Mouse (Mus musculus): ENCODE data around the gene Olfr655.

Gene Olfr655

DNA sequence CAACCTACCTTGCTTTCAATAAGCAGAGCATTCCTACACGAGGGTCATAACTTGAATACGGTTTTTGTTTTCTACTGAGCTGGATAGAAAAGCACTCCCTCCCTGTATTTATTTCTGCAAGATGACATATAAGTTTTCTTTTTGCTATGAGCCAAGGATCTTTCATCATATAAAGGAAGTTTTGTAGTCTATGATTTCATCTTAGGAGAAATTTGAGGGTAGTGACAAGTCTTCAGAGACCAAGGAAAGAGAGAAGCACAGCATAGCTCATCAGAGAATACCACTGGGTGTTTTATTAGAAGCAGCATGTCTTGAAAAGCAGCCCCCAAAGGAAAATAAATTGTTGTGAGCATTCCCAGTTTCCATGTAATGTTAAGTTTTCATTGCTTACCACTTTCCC, at the start of gene Olfr655:
TSS of gene Olfr655 (minus strand) at position 101 of the 400 bp plus-strand sequence.
- no peak for DNase-seq (ENCODE audit: low spot score)

DNA sequence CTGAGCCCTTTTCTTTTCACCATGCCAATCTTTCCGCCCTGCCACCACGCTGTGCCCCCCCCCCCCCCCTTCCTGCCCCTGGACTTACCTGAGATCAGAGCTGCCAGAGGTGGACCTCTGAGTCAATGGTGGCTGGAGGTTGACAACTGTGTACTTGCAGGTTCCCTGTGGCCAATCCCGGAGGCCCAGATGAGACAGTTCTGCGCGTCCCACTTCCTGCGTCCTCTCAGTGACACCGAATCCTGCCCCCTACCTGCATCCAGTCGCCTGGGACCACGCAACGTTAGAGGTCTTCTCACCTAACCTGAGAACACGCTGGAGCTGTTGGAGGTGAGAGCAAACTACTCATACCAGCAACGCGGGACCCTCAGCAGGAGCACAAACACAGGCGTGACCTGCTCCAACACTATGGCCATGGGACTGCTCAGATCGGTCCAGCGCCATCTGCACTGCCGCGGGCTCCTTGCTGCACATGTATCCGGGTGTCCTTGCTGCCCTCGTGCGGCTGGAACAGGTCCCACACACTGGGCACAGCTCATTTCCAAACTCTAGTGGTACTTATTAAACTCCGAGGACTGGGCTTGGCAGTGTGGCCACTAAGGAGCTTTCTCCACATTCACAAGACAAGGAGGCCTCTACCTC, 45.4 kb upstream of the Olfr655 start, which contains the start of gene Olfr658:
TSS of gene Olfr658 (minus strand) at position 465 of the 642 bp plus-strand sequence.
- no peak for DNase-seq (ENCODE audit: low spot score)

DNA sequence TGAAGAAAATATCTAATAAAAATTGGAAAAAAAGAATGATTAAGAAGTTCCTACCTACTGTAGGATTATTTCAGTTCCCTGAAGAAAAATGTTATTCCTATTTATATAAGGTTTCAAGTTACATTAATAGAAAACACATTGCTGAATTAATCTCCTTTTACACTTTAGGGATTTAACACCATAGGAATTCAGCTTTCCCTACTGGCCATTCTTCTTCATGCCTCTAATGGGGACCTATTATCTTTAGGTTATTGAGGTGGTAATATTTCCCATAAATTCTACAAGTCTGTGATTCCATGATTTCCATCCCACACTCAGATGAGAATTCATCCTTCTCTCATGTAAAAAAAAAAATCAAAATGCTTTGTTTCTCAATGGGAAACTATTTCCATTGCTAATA, 22.9 kb upstream of the Olfr655 start, which contains the start of gene Olfr657:
TSS of gene Olfr657 (plus strand) at position 301 of the 400 bp plus-strand sequence.
- DNase-seq (ENCODE audit: low spot score), result no peak

DNA sequence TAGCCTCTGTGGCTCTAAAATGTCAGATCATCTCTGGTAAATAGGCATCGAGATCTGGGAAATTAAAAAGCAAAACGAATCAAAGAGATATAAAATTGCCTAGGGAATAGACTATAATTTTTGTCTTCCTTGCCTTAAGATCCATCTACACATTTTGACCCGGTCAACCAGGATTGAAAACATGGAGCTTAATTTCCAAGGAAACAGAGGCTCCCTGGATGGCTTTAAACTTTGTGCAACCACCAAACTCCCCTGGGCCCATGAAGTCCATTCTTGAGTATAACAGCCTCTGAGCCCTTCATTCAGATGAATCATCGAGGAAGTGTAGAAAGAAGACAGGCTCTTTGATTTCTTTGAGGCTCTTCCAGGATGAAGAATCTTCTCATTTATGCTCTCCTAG, 12.1 kb upstream of the Olfr655 start, which contains the start of gene Olfr656:
TSS of gene Olfr656 (plus strand) at position 301 of the 400 bp plus-strand sequence.
- peak; percentile 2 for DNase-seq (ENCODE audit: low spot score)

DNA sequence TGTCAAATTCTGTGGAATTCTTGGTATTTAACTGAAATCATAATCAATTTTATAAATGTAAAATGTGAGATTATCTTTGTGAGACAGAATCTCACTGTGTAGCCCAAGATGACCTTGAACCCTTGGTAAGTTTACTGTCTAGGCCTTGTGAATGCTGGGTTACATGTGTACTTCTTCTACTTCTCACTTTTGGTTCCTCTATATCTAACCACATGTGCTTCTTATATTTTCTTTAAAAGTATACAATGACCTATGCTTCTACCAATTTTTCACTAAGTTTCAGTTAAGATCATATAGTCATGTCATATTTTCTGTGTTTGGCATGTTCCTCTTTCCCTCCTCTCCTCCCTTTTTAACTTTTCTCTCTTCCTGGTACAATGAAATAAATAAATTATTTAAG, 3.1 kb upstream of the Olfr655 start:
- no peak for DNase-seq (ENCODE audit: low spot score)

DNA sequence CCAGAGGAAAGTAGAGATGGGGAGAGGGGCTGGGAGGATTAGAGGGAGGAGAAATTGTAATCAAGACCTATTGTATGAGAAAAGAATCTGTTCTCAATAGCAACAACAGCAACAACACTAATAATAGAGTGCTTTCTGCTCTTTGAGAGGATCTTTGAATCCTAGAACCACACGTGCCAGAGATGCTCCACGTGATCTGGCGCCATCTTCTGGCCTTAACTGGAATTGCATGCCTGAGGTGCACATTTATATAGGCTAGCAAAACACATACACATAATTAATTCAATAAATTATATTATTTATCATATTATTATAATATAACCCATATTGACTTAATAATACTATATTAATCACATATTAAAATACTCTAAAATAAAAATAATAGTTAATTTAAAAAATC, 1.6 kb upstream of the Olfr655 start:
- DNase-seq (ENCODE audit: low spot score), result no peak

DNA sequence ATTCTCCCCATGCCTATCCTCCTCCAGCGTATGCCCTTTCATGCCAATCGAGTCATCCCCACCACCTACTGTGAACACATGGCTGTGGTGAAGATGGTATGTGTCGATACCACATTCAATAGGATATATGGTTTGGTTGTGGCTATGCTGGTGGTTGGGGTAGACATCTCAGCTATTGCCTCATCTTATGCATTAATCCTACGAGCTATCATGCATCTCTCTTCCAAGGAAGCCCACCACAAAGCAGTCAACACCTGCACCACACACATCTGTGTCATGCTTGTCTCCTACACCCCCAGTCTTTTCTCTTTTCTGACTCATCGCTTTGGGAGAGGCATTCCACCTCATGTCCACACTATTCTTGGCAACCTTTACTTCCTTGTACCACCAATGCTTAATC, 13.3 kb downstream of the Olfr655 start:
- no peak for DNase-seq (ENCODE audit: low spot score)

DNA sequence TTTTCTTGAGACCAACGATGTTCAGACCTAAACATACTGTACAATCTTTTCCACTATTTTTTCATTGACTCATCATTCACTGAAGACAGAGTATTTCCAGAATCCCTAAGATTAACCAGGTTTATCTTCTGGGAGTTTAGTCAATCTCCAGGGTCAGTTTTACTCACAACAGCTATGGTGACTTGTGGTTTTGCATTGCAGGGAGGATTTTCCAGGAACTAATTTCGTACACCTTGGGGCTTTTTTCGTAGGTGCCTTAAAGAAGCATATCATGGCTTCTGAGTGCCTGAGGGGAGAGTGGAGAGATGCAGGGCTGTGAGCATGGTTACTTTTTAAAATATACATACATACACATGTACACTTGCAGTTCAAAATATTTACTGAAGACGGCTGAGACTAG, 14.9 kb downstream of the Olfr655 start, which contains the start of gene Olfr654:
TSS of gene Olfr654 (plus strand) at position 301 of the 400 bp plus-strand sequence.
- no peak for DNase-seq (ENCODE audit: low spot score)

DNA sequence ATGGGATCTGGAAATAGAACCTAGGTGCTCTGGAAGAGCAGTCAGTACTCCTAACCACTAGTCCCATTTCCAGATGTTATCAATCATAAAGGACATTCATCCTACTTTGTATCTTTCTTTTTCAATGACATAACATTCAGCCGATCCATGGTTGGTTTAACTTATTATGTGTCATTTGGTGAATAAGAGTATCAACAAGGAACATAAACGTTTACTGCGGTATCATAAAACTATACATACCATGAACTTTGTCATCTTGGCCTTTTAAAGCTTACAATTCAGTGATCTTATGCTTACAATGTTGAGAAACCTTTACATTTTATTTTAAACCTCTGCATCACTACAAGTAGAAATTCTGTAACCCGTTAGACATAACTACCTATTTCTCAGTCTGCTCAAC, 20.1 kb downstream of the Olfr655 start:
- no peak for DNase-seq (ENCODE audit: low spot score)

DNA sequence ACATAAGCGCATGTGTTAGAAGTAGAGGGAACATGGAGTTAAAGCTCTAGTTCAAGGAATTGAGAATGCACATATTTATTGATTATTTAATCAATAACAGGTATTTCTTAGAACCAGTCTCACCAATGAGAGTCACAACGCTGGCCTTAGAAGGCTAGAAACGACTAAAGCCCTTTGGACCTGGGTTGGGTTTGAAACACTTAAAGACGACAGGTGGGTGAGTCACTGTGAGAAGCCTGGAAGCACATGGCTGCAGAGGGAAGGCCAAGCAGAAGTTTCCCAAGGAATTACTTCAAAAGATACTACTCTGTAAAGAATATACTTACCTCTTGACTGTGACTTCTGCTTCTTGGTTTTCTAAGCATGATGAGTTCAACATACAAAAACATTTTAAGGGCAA, 20.7 kb downstream of the Olfr655 start:
- no peak for DNase-seq (ENCODE audit: low spot score)

DNA sequence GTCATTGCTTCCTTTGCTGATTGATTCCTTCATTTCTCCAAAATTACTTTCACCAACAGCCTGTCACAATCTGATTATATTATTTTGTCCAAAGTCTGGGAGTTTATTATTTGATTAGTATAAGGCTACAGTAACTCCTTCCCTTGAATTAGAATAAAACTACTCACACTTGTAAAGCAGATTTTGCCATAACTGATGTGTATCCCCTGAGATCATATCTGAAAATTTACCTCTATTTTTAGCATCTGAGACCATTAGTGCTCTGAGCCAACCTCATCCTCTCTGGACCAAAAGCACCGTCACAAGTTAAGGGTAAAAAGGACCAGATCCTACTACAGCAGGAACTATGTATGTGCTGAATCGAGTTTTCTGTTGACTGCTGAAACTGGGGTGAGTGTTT, 24.6 kb downstream of the Olfr655 start, which contains the start of gene Olfr653:
TSS of gene Olfr653 (plus strand) at position 301 of the 400 bp plus-strand sequence.
- DNase-seq (ENCODE audit: low spot score), result no peak

DNA sequence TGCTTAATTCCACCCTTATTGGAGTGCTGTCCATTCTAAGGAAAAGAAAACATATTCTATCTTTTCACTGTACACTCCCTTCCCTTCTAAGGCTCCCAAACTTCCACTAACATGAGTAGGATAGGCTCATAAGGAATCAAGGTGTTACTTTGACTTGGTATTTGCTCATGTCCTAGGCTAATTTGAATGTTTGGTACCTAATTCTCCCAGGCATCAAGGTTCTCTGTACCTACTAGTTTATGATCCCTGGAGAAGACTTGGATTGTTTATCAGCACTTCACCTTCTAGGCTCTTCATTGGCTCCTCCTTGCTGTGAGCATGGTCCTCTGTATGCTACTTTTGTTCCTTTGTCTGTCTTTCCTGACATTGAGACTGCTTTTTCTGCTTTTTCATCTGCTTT, 41.0 kb downstream of the Olfr655 start, which contains the start of gene Olfr652:
TSS of gene Olfr652 (plus strand) at position 301 of the 400 bp plus-strand sequence.
- no peak for DNase-seq (ENCODE audit: low spot score)

DNA sequence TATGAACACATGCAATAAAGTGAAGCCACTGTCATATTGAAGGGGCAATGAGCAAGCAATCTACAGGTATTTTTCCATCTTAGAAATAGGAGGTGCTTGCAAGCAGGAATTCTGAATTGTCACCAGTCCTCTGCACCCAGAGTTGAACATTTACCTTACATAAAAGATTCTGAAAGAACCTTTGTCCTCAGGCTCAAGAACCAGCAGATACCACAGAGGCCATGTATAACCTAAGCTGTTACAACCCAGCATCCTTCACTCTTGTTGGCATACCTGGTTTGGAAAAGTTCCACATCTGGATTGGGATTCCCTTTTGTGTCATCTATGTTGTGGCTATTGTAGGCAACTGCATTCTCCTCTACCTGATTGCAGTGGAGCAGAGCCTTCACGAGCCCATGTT, 48.9 kb downstream of the Olfr655 start:
- peak; percentile 1 for DNase-seq (ENCODE audit: low spot score)

DNA sequence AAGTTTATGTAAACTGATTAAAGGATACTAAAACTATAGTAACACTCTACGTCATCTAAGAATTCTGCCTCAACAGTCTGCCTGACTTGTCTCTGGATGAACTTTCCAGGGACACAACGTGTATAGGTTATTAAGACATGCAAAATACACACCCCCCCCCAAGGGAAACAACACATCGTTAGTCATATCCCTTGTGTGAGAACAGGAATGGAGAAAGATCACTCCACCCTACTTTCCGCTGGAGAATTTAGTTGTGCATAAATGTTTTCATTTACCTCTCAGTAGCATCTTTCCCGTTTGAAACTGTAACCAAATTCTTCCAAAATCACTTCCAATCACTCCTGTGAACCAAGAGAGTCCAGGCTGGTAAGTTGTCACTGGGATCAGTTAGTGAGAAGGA, 51.7 kb downstream of the Olfr655 start, which contains the start of gene Olfr651:
TSS of gene Olfr651 (plus strand) at position 301 of the 400 bp plus-strand sequence.
- DNase-seq (ENCODE audit: low spot score), result no peak

All from adipocyte (in vitro differentiated cells).